In the genomic region with DNA sequence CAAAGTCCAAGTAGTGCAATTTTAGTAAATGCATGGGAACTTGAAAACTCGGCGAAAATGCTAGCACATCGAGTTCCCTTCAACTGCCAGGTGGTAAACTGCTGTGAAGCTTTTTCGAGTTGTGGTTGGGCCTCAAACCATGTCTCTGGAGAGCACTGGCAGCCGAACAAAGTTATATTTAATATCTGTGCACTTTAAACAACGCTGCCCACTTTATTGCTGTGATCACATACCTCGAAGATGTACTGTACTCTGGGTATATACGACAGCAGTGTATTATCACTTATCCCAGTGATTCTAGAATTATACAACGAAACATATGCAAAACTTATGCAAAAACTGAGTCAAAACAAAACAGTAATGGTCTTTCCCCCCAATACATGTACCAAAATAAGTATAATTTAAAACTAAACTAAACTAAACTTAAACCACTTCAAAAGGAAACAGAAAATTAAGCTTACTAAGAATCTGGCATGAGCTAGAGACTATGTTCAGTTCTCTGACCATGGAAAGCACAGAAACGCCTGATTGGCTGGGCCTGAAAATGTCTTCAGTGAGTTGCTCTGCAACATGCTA, we compare ENCODE assay signal across 12 mouse cellular contexts. TPM values are rescaled to one million over a fixed set of nuclear protein-coding genes. Genes with fewer than 3 reads are reported as not detected.
DNase-seq lines count a peak whose midpoint lies in the region; ATAC-seq and TF ChIP-seq lines count a peak whose summit lies in the region.
"Had no signal": no experiment of that assay in that cellular context is flagged by ENCODE, and none has a peak within 500 bp of the region (broad histone marks: within the 10 kb centered on the region; RNA-seq: fewer than 3 reads in every experiment).

No protein-coding gene starts in this region.

- WGBS in heart, adult 2 months: 43% methylated on average over 10 of the region's 10 CpGs
- WGBS in lung, embryonic 15.5 days: 52% methylated on average over 10 of the region's 10 CpGs
- WGBS in lung, postnatal 0 days: 56% methylated on average over 10 of the region's 10 CpGs

- H3K4me1 ChIP-seq in heart, adult 2 months (ENCODE audit: control insufficient read depth, insufficient read depth, low read length): peaks cover 2% of the 10 kb centered on the region
- peaks cover 8% of the 10 kb centered on the region; the same call in 1 of the 2 replicates for H3K4me1 ChIP-seq in lung, embryonic 15.5 days
- no peaks in the 10 kb centered on the region for H3K4me1 ChIP-seq in lung, postnatal 0 days (ENCODE audit: insufficient read depth, low read depth, low read length)
- H3K4me1 ChIP-seq: forebrain, embryonic 13.5 days; midbrain, embryonic 13.5 days had no signal

- H3K9me3 ChIP-seq in lung, embryonic 15.5 days: no peaks in the 10 kb centered on the region
- no peaks in the 10 kb centered on the region for H3K9me3 ChIP-seq in lung, postnatal 0 days (ENCODE audit: low read length)
- H3K9me3 ChIP-seq: forebrain, embryonic 13.5 days; heart, embryonic 12.5 days; midbrain, embryonic 13.5 days had no signal

- no peak for TF ChIP-seq EP300 in heart, adult 2 months (IDR thresholded peaks at IDR 0.05; ENCODE audit: insufficient read depth, low read depth, low read length)
- no peak for TF ChIP-seq EP300 in lung, postnatal 0 days (IDR thresholded peaks at IDR 0.05)

- H3K4me2 ChIP-seq in lung, embryonic 15.5 days: no peak overlapping the region
- H3K4me2 ChIP-seq in lung, postnatal 0 days (replicated peaks; ENCODE audit: low read depth, low read length): no peak overlapping the region
- H3K4me2 ChIP-seq: forebrain, embryonic 13.5 days; heart, embryonic 12.5 days; midbrain, embryonic 13.5 days had no signal

- DNase-seq in heart, adult 2 months: no peak
- no peak for DNase-seq in heart, adult 11 months
- no peak for DNase-seq in lung, postnatal 0 days (ENCODE audit: low spot score)
- DNase-seq in induced T-regulatory cell, adult 2 months (ENCODE audit: low read depth): peak; percentile 60
- DNase-seq in thymus, postnatal 25 days: peak; percentile 49
- no peak for DNase-seq in kidney, postnatal 4 days
- no peak for DNase-seq in cerebellum, postnatal 36 days
- DNase-seq: lung, adult 18-20 months had no signal

- H3K36me3 ChIP-seq in heart, adult 2 months (ENCODE audit: control insufficient read depth, insufficient read depth, low read length): peaks cover 9% of the 10 kb centered on the region
- H3K36me3 ChIP-seq in lung, embryonic 15.5 days: no peaks in the 10 kb centered on the region
- no peaks in the 10 kb centered on the region for H3K36me3 ChIP-seq in lung, postnatal 0 days (ENCODE audit: insufficient read depth, low read length)
- H3K36me3 ChIP-seq: heart, embryonic 12.5 days; midbrain, embryonic 13.5 days had no signal

- TF ChIP-seq POLR2A in heart, adult 2 months (IDR thresholded peaks at IDR 0.05; ENCODE audit: insufficient read depth, low read depth, low read length): no peak

- ATAC-seq in lung, embryonic 15.5 days (ENCODE audit: borderline replicate concordance, extremely low read depth, low FRiP score, low TSS enrichment): no peak
- no peak for ATAC-seq in lung, postnatal 0 days
- ATAC-seq: forebrain, embryonic 13.5 days; midbrain, embryonic 13.5 days had no signal

- peaks cover 5% of the 10 kb centered on the region; the same call in 1 of the 2 replicates for H3K79me2 ChIP-seq in heart, adult 2 months (replicated peaks; ENCODE audit: control insufficient read depth, insufficient read depth, low read length)

- H3K4me3 ChIP-seq in heart, adult 2 months: no peak overlapping the region
- no peak overlapping the region for H3K4me3 ChIP-seq in lung, embryonic 15.5 days
- no peak overlapping the region for H3K4me3 ChIP-seq in lung, postnatal 0 days (ENCODE audit: low read depth, low read length)
- H3K4me3 ChIP-seq: forebrain, embryonic 13.5 days; heart, embryonic 12.5 days; midbrain, embryonic 13.5 days had no signal

- H3K9ac ChIP-seq in heart, adult 2 months (ENCODE audit: low read depth, low read length): no peak overlapping the region
- H3K9ac ChIP-seq in lung, embryonic 15.5 days: no peak overlapping the region
- no peak overlapping the region for H3K9ac ChIP-seq in lung, postnatal 0 days (replicated peaks; ENCODE audit: low read depth)
- H3K9ac ChIP-seq: forebrain, embryonic 13.5 days; heart, embryonic 12.5 days; midbrain, embryonic 13.5 days had no signal

- no peak for TF ChIP-seq CTCF in heart, adult 2 months (IDR thresholded peaks at IDR 0.05)
- TF ChIP-seq CTCF in lung, postnatal 0 days (IDR thresholded peaks at IDR 0.05): no peak

- H3K27ac ChIP-seq in heart, adult 2 months: peak overlapping the region; percentile 6; the same call in 1 of the 2 replicates
- peak overlapping the region; percentile 33; the same call in 1 of the 2 replicates for H3K27ac ChIP-seq in lung, embryonic 15.5 days
- no peak overlapping the region for H3K27ac ChIP-seq in lung, postnatal 0 days (ENCODE audit: low read length)
- H3K27ac ChIP-seq: forebrain, embryonic 13.5 days; midbrain, embryonic 13.5 days had no signal

- no peaks in the 10 kb centered on the region for H3K27me3 ChIP-seq in heart, adult 2 months (ENCODE audit: control insufficient read depth, insufficient read depth, low read length)
- H3K27me3 ChIP-seq in lung, embryonic 15.5 days: no peaks in the 10 kb centered on the region
- H3K27me3 ChIP-seq in lung, postnatal 0 days (replicated peaks; ENCODE audit: insufficient read depth, low read length): no peaks in the 10 kb centered on the region
- H3K27me3 ChIP-seq: forebrain, embryonic 13.5 days; heart, embryonic 12.5 days; midbrain, embryonic 13.5 days had no signal

- intact Hi-C loops in heart, adult 2 months (cut with DNase I): no loop called here

RNA-seq across cellular contexts. Expression of gene Rps6ka5, which starts 15.6 kb away (rescaled TPM):
- total RNA-seq in heart, adult 2 months (2021): 10 to 100 TPM; 10.8 to 13.5 TPM
- polyA plus RNA-seq in heart, adult 2 months (2012; rRNA removed): 2.1 and 6.1 TPM in 2 replicates
- polyA plus RNA-seq in lung, embryonic 15.5 days (2015; fragmentation: Nextera tagmentation; extraction: Ambion mirVana): 4.8 and 5.2 TPM in 2 replicates
- 2.3 and 2.7 TPM in 2 replicates for polyA plus RNA-seq in lung, postnatal 0 days (2015; fragmentation: Nextera tagmentation; extraction: Ambion mirVana)

Comparison
In these comparisons a context has a peak if more than half of its experiments do, and no peak if none do; other contexts are left out.
1. DNase-seq: peak in induced T-regulatory cell, adult 2 months (single experiment) and thymus, postnatal 25 days (single experiment); none in heart, adult 2 months (0 of 2), heart, adult 11 months (single experiment), lung, postnatal 0 days (single experiment), kidney, postnatal 4 days (0 of 2) and cerebellum, postnatal 36 days (0 of 2).